Mouse (Mus musculus): ENCODE results near the gene Fra10ac1.

Gene Fra10ac1

GRCm38 (mm10) chr19:38242314-38242852 is 18.4 kb upstream of the Fra10ac1 start:
- ChIA-PET CTCF (interaction anchor here in 3 of 4 experiments (0.6 to 3.0 kb wide), 4 partner anchors 11 to 110 kb away, joined by 3 to 9 read pairs (median 4); no protein-coding TSS in a partner anchor), POLR2A (interaction anchor here (0.7 to 9.3 kb wide), 5 partner anchors 12 to 90 kb away, joined by 3 to 136 read pairs (median 4); no protein-coding TSS in a partner anchor)

GRCm38 (mm10) chr19:38238213-38238951 is 14.4 kb upstream of the Fra10ac1 start:
- POLR2A ChIA-PET: interaction anchor here in 3 of 4 experiments (0.7 to 9.3 kb wide), 52 partner anchors 8 to 677 kb away, joined by 3 to 136 read pairs (median 5); partner anchors contain the start of genes Ffar4 (in 1 of the 3), Fra10ac1 (in 1 of the 3) and Lgi1 (in 1 of the 3)
- CTCF ChIA-PET: interaction anchor here (0.5 to 3.7 kb wide), 9 partner anchors 9 to 283 kb away, joined by 3 to 18 read pairs (median 7); no protein-coding TSS in a partner anchor

GRCm38 (mm10) chr19:38237834-38238212 is 13.9 kb upstream of the Fra10ac1 start:
- CTCF ChIA-PET: interaction anchor here in 3 of 4 experiments (0.5 to 3.7 kb wide), 13 partner anchors 9 to 636 kb away, joined by 3 to 18 read pairs (median 4); no protein-coding TSS in a partner anchor

GRCm38 (mm10) chr19:38236526-38236925 is 12.6 kb upstream of the Fra10ac1 start:
- CTCF ChIA-PET: interaction anchor here in 3 of 4 experiments (0.6 to 3.7 kb wide), 6 partner anchors 17 to 421 kb away, joined by 3 to 18 read pairs (median 4); no protein-coding TSS in a partner anchor
- POLR2A ChIA-PET: interaction anchor here in 3 of 4 experiments (0.5 to 9.3 kb wide), 18 partner anchors 12 to 203 kb away, joined by 3 to 136 read pairs (median 5); partner anchors contain the start of genes Fra10ac1 (in 1 of the 3) and Slc35g1 (in 1 of the 3)

More at GRCm38 (mm10) chr19:38237834-38238212, 13.9 kb upstream of the Fra10ac1 start:
- POLR2A ChIA-PET: interaction anchor here in 3 of 4 experiments (0.6 to 9.3 kb wide), 65 partner anchors 9 to 677 kb away, joined by 3 to 136 read pairs (median 4); partner anchors contain the start of genes Ffar4 (in 1 of the 3), Fra10ac1 (in 1 of the 3) and Lgi1 (in 1 of the 3)

- POLR2A ChIA-PET: interaction anchor here in 1 of 4 experiments (0.5 to 1.9 kb wide), 8 partner anchors 9 to 104 kb away, joined by 3 to 8 read pairs (median 5); partner anchors contain the start of gene Fra10ac1
- CTCF ChIA-PET: no interaction called here
Measured at GRCm38 (mm10) chr19:38232516-38232915, 8.6 kb upstream of the Fra10ac1 start.

GRCm38 (mm10) chr19:38232087-38232486 is 8.1 kb upstream of the Fra10ac1 start:
- CTCF ChIA-PET: interaction anchor here in 1 of 4 experiments (0.6 kb wide), 1 partner anchor 107 kb away, joined by 3 read pairs; the partner anchor contains the start of gene Rbp4
- POLR2A ChIA-PET: interaction anchor here in 1 of 4 experiments (0.9 to 1.9 kb wide), 7 partner anchors 9 to 105 kb away, joined by 3 to 8 read pairs (median 3); partner anchors contain the start of gene Fra10ac1

GRCm38 (mm10) chr19:38228699-38229098 is 4.7 kb upstream of the Fra10ac1 start:
- POLR2A ChIA-PET: interaction anchor here (0.6 to 2.3 kb wide), 15 partner anchors 9 to 206 kb away, joined by 3 to 13 read pairs (median 4); no protein-coding TSS in a partner anchor
- CTCF ChIA-PET: interaction anchor here in 3 of 4 experiments (0.5 to 1.8 kb wide), 9 partner anchors 9 to 525 kb away, joined by 3 to 16 read pairs (median 5); no protein-coding TSS in a partner anchor

- ChIA-PET POLR2A (interaction anchor here in 3 of 4 experiments (0.6 to 6.0 kb wide), 26 partner anchors 10 to 737 kb away, joined by 3 to 73 read pairs (median 4); no protein-coding TSS in a partner anchor), CTCF (interaction anchor here in 3 of 4 experiments (0.6 to 1.8 kb wide), 7 partner anchors 18 to 785 kb away, joined by 3 to 10 read pairs (median 4); no protein-coding TSS in a partner anchor)
Measured at GRCm38 (mm10) chr19:38224685-38225060, 717 bp upstream of the Fra10ac1 start.

- ChIA-PET CTCF (interaction anchor here (0.7 to 1.8 kb wide), 10 partner anchors 14 to 268 kb away, joined by 3 to 8 read pairs (median 3); no protein-coding TSS in a partner anchor), POLR2A (interaction anchor here in 3 of 4 experiments (0.7 to 6.0 kb wide), 23 partner anchors 9 to 302 kb away, joined by 3 to 73 read pairs (median 5); no protein-coding TSS in a partner anchor)
Measured at GRCm38 (mm10) chr19:38223356-38223904, 526 bp downstream of the Fra10ac1 start.

- POLR2A ChIA-PET: interaction anchor here in 1 of 4 experiments (0.8 kb wide), 1 partner anchor 198 kb away, joined by 3 read pairs; no protein-coding TSS in a partner anchor
- CTCF ChIA-PET: interaction anchor here in 1 of 4 experiments (1.0 kb wide), 1 partner anchor 98 kb away, joined by 3 read pairs; no protein-coding TSS in a partner anchor
Measured at GRCm38 (mm10) chr19:38217696-38218095, 6.3 kb downstream of the Fra10ac1 start.

GRCm38 (mm10) chr19:38206669-38207068 is 17.3 kb downstream of the Fra10ac1 start:
- POLR2A ChIA-PET: interaction anchor here in 1 of 4 experiments (0.9 kb wide), 1 partner anchor 47 kb away, joined by 3 read pairs; no protein-coding TSS in a partner anchor

GRCm38 (mm10) chr19:38198731-38199130 is 25.2 kb downstream of the Fra10ac1 start:
- POLR2A ChIA-PET: no interaction called here
- CTCF ChIA-PET: interaction anchor here in 3 of 4 experiments (1.2 to 1.4 kb wide), 3 partner anchors 243 to 495 kb away, joined by 3 to 8 read pairs (median 4); no protein-coding TSS in a partner anchor

More at GRCm38 (mm10) chr19:38206669-38207068, 17.3 kb downstream of the Fra10ac1 start:
- CTCF ChIA-PET: interaction anchor here in 3 of 4 experiments (0.6 to 1.6 kb wide), 7 partner anchors 18 to 251 kb away, joined by 3 to 7 read pairs (median 3); partner anchors contain the start of gene Fra10ac1 (in 1 of the 3)

- CTCF ChIA-PET: interaction anchor here in 3 of 4 experiments (0.6 to 1.6 kb wide), 4 partner anchors 34 to 240 kb away, joined by 4 to 16 read pairs (median 6); no protein-coding TSS in a partner anchor
- POLR2A ChIA-PET: interaction anchor here in 2 of 4 experiments (0.6 kb wide), 2 partner anchors 221 to 744 kb away, joined by 3 read pairs; no protein-coding TSS in a partner anchor
Measured at GRCm38 (mm10) chr19:38195245-38195644, 28.7 kb downstream of the Fra10ac1 start.

- ChIA-PET POLR2A (interaction anchor here in 1 of 4 experiments (0.6 kb wide), 1 partner anchor 150 kb away, joined by 3 read pairs; no protein-coding TSS in a partner anchor), CTCF (interaction anchor here in 2 of 4 experiments (0.6 to 1.0 kb wide), 2 partner anchors 161 to 589 kb away, joined by 3 read pairs; no protein-coding TSS in a partner anchor)
Measured at GRCm38 (mm10) chr19:38191446-38191845, 32.5 kb downstream of the Fra10ac1 start.

GRCm38 (mm10) chr19:38190606-38191005 is 33.4 kb downstream of the Fra10ac1 start:
- POLR2A ChIA-PET: interaction anchor here in 1 of 4 experiments (0.6 kb wide), 1 partner anchor 149 kb away, joined by 3 read pairs; no protein-coding TSS in a partner anchor
- CTCF ChIA-PET: interaction anchor here in 1 of 4 experiments (0.5 kb wide), 1 partner anchor 162 kb away, joined by 3 read pairs; no protein-coding TSS in a partner anchor

- CTCF ChIA-PET: interaction anchor here in 2 of 4 experiments (0.7 kb wide), 3 partner anchors 269 to 480 kb away, joined by 3 to 10 read pairs (median 3); no protein-coding TSS in a partner anchor
Measured at GRCm38 (mm10) chr19:38187345-38187680, 36.6 kb downstream of the Fra10ac1 start.

More at GRCm38 (mm10) chr19:38187345-38187680, 36.6 kb downstream of the Fra10ac1 start:
- POLR2A ChIA-PET: interaction anchor here in 1 of 4 experiments (0.7 kb wide), 3 partner anchors 13 to 273 kb away, joined by 3 to 7 read pairs (median 5); no protein-coding TSS in a partner anchor
